Comparison of ENCODE assay signal across 8 mouse cellular contexts in the genomic region with DNA sequence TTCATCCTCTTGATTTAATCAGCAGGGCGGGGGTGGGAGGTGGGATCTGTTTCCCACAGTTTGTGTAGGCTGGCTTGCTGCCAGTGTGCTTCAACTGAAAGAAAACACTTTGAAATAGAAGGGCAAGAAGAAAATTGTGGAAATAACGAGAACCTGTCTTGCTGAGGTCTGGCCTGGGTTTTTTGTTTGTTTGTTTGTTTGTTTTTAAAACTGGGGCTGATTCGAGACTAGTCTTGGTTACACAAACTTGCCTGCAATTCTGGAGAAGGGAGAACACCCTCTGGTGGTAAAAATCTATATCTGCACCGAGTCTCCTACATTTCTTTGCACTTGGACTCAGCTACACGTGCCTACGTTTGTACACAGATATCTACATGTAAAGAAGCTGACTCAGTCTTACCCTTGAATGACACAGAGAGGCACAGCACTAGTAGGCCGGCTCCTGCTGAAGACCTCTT. TPM values are rescaled to one million over a fixed set of nuclear protein-coding genes. Genes with fewer than 3 reads are reported as not detected.
A peak's percentile ranks its signal among the peaks of the same experiment; 100 is the strongest.
DNase-seq lines count a peak whose midpoint lies in the region; ATAC-seq and TF ChIP-seq lines count a peak whose summit lies in the region.

No protein-coding gene starts in this region.

- H3K27me3 ChIP-seq in limb, embryonic 11.5 days (ENCODE audit: control insufficient read depth, insufficient read depth, low read length): no peaks in the 10 kb centered on the region
- H3K27me3 ChIP-seq in limb, embryonic 10.5 days (ENCODE audit: low read depth, poor library complexity, severe bottlenecking): no peaks in the 10 kb centered on the region
- no peaks in the 10 kb centered on the region for H3K27me3 ChIP-seq in forebrain, embryonic 11.5 days (ENCODE audit: control insufficient read depth, insufficient read depth, low read length)
- no peaks in the 10 kb centered on the region for H3K27me3 ChIP-seq in intestine, embryonic 14.5 days (replicated peaks; ENCODE audit: control insufficient read depth, insufficient read depth, low read length)
- no peaks in the 10 kb centered on the region for H3K27me3 ChIP-seq in limb, embryonic 12.5 days
- H3K27me3 ChIP-seq in midbrain, postnatal 0 days (ENCODE audit: insufficient read depth, low read length): no peaks in the 10 kb centered on the region

- no peaks in the 10 kb centered on the region for H3K9me3 ChIP-seq in limb, embryonic 11.5 days (ENCODE audit: control insufficient read depth, low read length)
- H3K9me3 ChIP-seq in limb, embryonic 10.5 days (replicated peaks): no peaks in the 10 kb centered on the region
- no peaks in the 10 kb centered on the region for H3K9me3 ChIP-seq in forebrain, embryonic 11.5 days (ENCODE audit: control insufficient read depth, low read length)
- H3K9me3 ChIP-seq in intestine, embryonic 14.5 days (ENCODE audit: control insufficient read depth, low read length): no peaks in the 10 kb centered on the region
- no peaks in the 10 kb centered on the region for H3K9me3 ChIP-seq in limb, embryonic 12.5 days
- no peaks in the 10 kb centered on the region for H3K9me3 ChIP-seq in midbrain, postnatal 0 days (ENCODE audit: low read length)

- no peak for DNase-seq in limb, embryonic 11.5 days (ENCODE audit: low spot score)
- DNase-seq in limb, embryonic 10.5 days (ENCODE audit: low spot score): no peak
- DNase-seq in adrenal gland, postnatal 10 days: peak; percentile 37
- DNase-seq in forebrain, embryonic 11.5 days (ENCODE audit: low spot score): no peak
- DNase-seq in intestine, embryonic 14.5 days (ENCODE audit: low spot score): peak; percentile 57
- DNase-seq in midbrain, postnatal 0 days (ENCODE audit: low spot score): peak; percentile 73
- no peak for DNase-seq in ovary, postnatal 10 days (ENCODE audit: low spot score)

- H3K9ac ChIP-seq in limb, embryonic 11.5 days (ENCODE audit: low read length): no peak overlapping the region
- H3K9ac ChIP-seq in forebrain, embryonic 11.5 days (ENCODE audit: low read length): no peak overlapping the region
- H3K9ac ChIP-seq in intestine, embryonic 14.5 days (ENCODE audit: low read length): no peak overlapping the region
- H3K9ac ChIP-seq in limb, embryonic 12.5 days (replicated peaks): no peak overlapping the region
- H3K9ac ChIP-seq in midbrain, postnatal 0 days (replicated peaks; ENCODE audit: low read length, poor library complexity, severe bottlenecking): no peak overlapping the region

- TF ChIP-seq CTCF in midbrain, postnatal 0 days (IDR thresholded peaks at IDR 0.05): peak; percentile 68

- H3K36me3 ChIP-seq in limb, embryonic 11.5 days (ENCODE audit: control insufficient read depth, insufficient read depth, low read length): no peaks in the 10 kb centered on the region
- no peaks in the 10 kb centered on the region for H3K36me3 ChIP-seq in limb, embryonic 10.5 days
- no peaks in the 10 kb centered on the region for H3K36me3 ChIP-seq in forebrain, embryonic 11.5 days (ENCODE audit: control insufficient read depth, insufficient read depth, low read length)
- no peaks in the 10 kb centered on the region for H3K36me3 ChIP-seq in intestine, embryonic 14.5 days (ENCODE audit: control insufficient read depth, insufficient read depth, low read length)
- no peaks in the 10 kb centered on the region for H3K36me3 ChIP-seq in limb, embryonic 12.5 days
- no peaks in the 10 kb centered on the region for H3K36me3 ChIP-seq in midbrain, postnatal 0 days (ENCODE audit: insufficient read depth, low read length)

- H3K4me3 ChIP-seq in limb, embryonic 11.5 days (ENCODE audit: low read depth, low read length): no peak overlapping the region
- no peak overlapping the region for H3K4me3 ChIP-seq in limb, embryonic 10.5 days
- no peak overlapping the region for H3K4me3 ChIP-seq in forebrain, embryonic 11.5 days (ENCODE audit: low read depth, low read length)
- no peak overlapping the region for H3K4me3 ChIP-seq in intestine, embryonic 14.5 days (ENCODE audit: low read depth, low read length)
- H3K4me3 ChIP-seq in limb, embryonic 12.5 days (replicated peaks): no peak overlapping the region
- no peak overlapping the region for H3K4me3 ChIP-seq in midbrain, postnatal 0 days (ENCODE audit: low read depth, low read length)

- H3K4me2 ChIP-seq in limb, embryonic 11.5 days (ENCODE audit: low read depth, severe bottlenecking): no peak overlapping the region
- H3K4me2 ChIP-seq in forebrain, embryonic 11.5 days (ENCODE audit: low read depth, low read length, severe bottlenecking): no peak overlapping the region
- no peak overlapping the region for H3K4me2 ChIP-seq in intestine, embryonic 14.5 days (ENCODE audit: low read length)
- H3K4me2 ChIP-seq in limb, embryonic 12.5 days: 0 out of 2 replicates have a peak overlapping the region, but pooled peaks have one; percentile 3
- H3K4me2 ChIP-seq in midbrain, postnatal 0 days (ENCODE audit: low read depth, low read length, poor library complexity, severe bottlenecking): no peak overlapping the region

- 34% methylated on average over 7 of the region's 7 CpGs for WGBS in limb, embryonic 11.5 days
- WGBS in limb, embryonic 10.5 days: 40% methylated on average over 7 of the region's 7 CpGs
- 34% methylated on average over 7 of the region's 7 CpGs for WGBS in forebrain, embryonic 11.5 days
- WGBS in intestine, embryonic 14.5 days: 26% methylated on average over 7 of the region's 7 CpGs
- WGBS in limb, embryonic 12.5 days: 28% methylated on average over 7 of the region's 7 CpGs
- 23% methylated on average over 7 of the region's 7 CpGs for WGBS in midbrain, postnatal 0 days

- 0 out of 2 replicates have a peak, but pooled peaks cover 7% of the 10 kb centered on the region for H3K4me1 ChIP-seq in limb, embryonic 11.5 days (ENCODE audit: control insufficient read depth, insufficient read depth, low read length)
- H3K4me1 ChIP-seq in limb, embryonic 10.5 days: peaks cover 16% of the 10 kb centered on the region
- no peaks in the 10 kb centered on the region; the same call in 1 of the 2 replicates for H3K4me1 ChIP-seq in forebrain, embryonic 11.5 days (replicated peaks; ENCODE audit: control insufficient read depth, insufficient read depth, low read length)
- peaks cover 6% of the 10 kb centered on the region; the same call in 1 of the 2 replicates for H3K4me1 ChIP-seq in intestine, embryonic 14.5 days (replicated peaks; ENCODE audit: control insufficient read depth, insufficient read depth, low read length)
- H3K4me1 ChIP-seq in limb, embryonic 12.5 days (replicated peaks): peaks cover 30% of the 10 kb centered on the region
- H3K4me1 ChIP-seq in midbrain, postnatal 0 days (ENCODE audit: insufficient read depth, low read length): no peaks in the 10 kb centered on the region

- no peak overlapping the region for H3K27ac ChIP-seq in limb, embryonic 11.5 days (replicated peaks; ENCODE audit: low read depth, low read length)
- no peak overlapping the region for H3K27ac ChIP-seq in limb, embryonic 10.5 days
- H3K27ac ChIP-seq in forebrain, embryonic 11.5 days (ENCODE audit: low read depth, low read length): no peak overlapping the region
- H3K27ac ChIP-seq in intestine, embryonic 14.5 days (ENCODE audit: low read depth): no peak overlapping the region
- H3K27ac ChIP-seq in limb, embryonic 12.5 days: peak overlapping the region; percentile 62
- H3K27ac ChIP-seq in midbrain, postnatal 0 days (ENCODE audit: low read depth, low read length): no peak overlapping the region

- ATAC-seq in limb, embryonic 11.5 days (ENCODE audit: insufficient number of reproducible peaks, low FRiP score, low TSS enrichment, low read depth): peak; percentile 58; the same call in 1 of the 2 replicates
- peak; percentile 26; the same call in 1 of the 2 replicates for ATAC-seq in forebrain, embryonic 11.5 days (replicated peaks; ENCODE audit: low FRiP score)
- ATAC-seq in intestine, embryonic 14.5 days (replicated peaks; ENCODE audit: low FRiP score, low TSS enrichment, low read depth): no peak; the same call in 1 of the 2 replicates
- no peak for ATAC-seq in limb, embryonic 12.5 days (ENCODE audit: insufficient number of reproducible peaks, insufficient read depth, low FRiP score, low TSS enrichment, low read depth)
- peak; percentile 20; the same call in 1 of the 2 replicates for ATAC-seq in midbrain, postnatal 0 days (ENCODE audit: low FRiP score)

RNA-seq across cellular contexts. Expression of gene Med4, which starts 35.2 kb away (rescaled TPM):
- polyA plus RNA-seq in limb, embryonic 11.5 days (2014; fragmentation: Nextera tagmentation; extraction: Ambion mirVana): 119 TPM in 2 replicates
- 120 and 123 TPM in 2 replicates for polyA plus RNA-seq in limb, embryonic 10.5 days (2016; fragmentation: Nextera tagmentation; extraction: Ambion mirVana)
- total RNA-seq in adrenal gland, postnatal 10 days (2021): 10 to 100 TPM; 25.1 to 32.8 TPM
- polyA plus RNA-seq in forebrain, embryonic 11.5 days (2014; fragmentation: Nextera tagmentation; extraction: Ambion mirVana): 112 and 116 TPM in 2 replicates
- polyA plus RNA-seq in intestine, embryonic 14.5 days (2014; fragmentation: Nextera tagmentation; extraction: Ambion mirVana): 76.2 and 87.2 TPM in 2 replicates
- polyA plus RNA-seq in limb, embryonic 12.5 days (2016; fragmentation: Nextera tagmentation; extraction: Ambion mirVana): 105 and 107 TPM in 2 replicates
- 25.2 and 25.6 TPM in 2 replicates for total RNA-seq in midbrain, postnatal 0 days (2014; rRNA removed)
- 80.6 and 81.7 TPM in 2 replicates for polyA plus RNA-seq in midbrain, postnatal 0 days (2015; fragmentation: Nextera tagmentation; extraction: Ambion mirVana)

RNA-seq across cellular contexts. Expression of gene Sucla2, which starts 50.5 kb away (rescaled TPM):
- polyA plus RNA-seq in limb, embryonic 11.5 days (2014; fragmentation: Nextera tagmentation; extraction: Ambion mirVana): 107 and 109 TPM in 2 replicates
- polyA plus RNA-seq in limb, embryonic 10.5 days (2016; fragmentation: Nextera tagmentation; extraction: Ambion mirVana): 90.6 and 102 TPM in 2 replicates
- 1,000 to 10,000 TPM; 1,072 to 1,158 TPM for total RNA-seq in adrenal gland, postnatal 10 days (2021)
- polyA plus RNA-seq in forebrain, embryonic 11.5 days (2014; fragmentation: Nextera tagmentation; extraction: Ambion mirVana): 111 and 115 TPM in 2 replicates
- polyA plus RNA-seq in intestine, embryonic 14.5 days (2014; fragmentation: Nextera tagmentation; extraction: Ambion mirVana): 110 and 117 TPM in 2 replicates
- 96.4 and 98.0 TPM in 2 replicates for polyA plus RNA-seq in limb, embryonic 12.5 days (2016; fragmentation: Nextera tagmentation; extraction: Ambion mirVana)
- total RNA-seq in midbrain, postnatal 0 days (2014; rRNA removed): 70.5 and 96.7 TPM in 2 replicates
- 149 and 150 TPM in 2 replicates for polyA plus RNA-seq in midbrain, postnatal 0 days (2015; fragmentation: Nextera tagmentation; extraction: Ambion mirVana)

Comparison
In these comparisons a context has a peak if more than half of its experiments do, and no peak if none do; other contexts are left out.
1. ATAC-seq: peak in limb, embryonic 11.5 days (single experiment), forebrain, embryonic 11.5 days (single experiment) and midbrain, postnatal 0 days (single experiment); none in intestine, embryonic 14.5 days (single experiment) and limb, embryonic 12.5 days (single experiment).
2. DNase-seq: peak in adrenal gland, postnatal 10 days (single experiment), intestine, embryonic 14.5 days (single experiment) and midbrain, postnatal 0 days (single experiment); none in limb, embryonic 11.5 days (single experiment), limb, embryonic 10.5 days (single experiment), forebrain, embryonic 11.5 days (single experiment) and ovary, postnatal 10 days (single experiment).